Mouse (Mus musculus) layer of hippocampus, adult 18-20 months (tissue): Measurements from ENCODE around the gene 9630041A04Rik. TPM values are rescaled to one million over a fixed set of nuclear protein-coding genes. Genes with fewer than 3 reads are reported as not detected.

Experiments
- DNase-seq, 2 experiments: peaks; one replicate each; pipeline ENCODE4 v3.0.0; 2022; ENCODE audit warnings: low spot score in 2 of 2
- long read RNA-seq: library from polyadenylated mRNA; stranded (forward); transcript quantifications from one replicate; pipeline ENCODE4 v2.0.0, GENCODE M21; 2021
- total RNA-seq, 2 experiments: library from RNA; stranded (reverse); gene quantifications; 2 replicates each; pipeline ENCODE4 v1.2.3; 2021

The 9630041A04Rik gene
- not detected for total RNA-seq
- long read RNA-seq = 0 reads

GRCm38 (mm10) chr9:101861596-101862471 lies at the start of gene 9630041A04Rik:
9630041A04Rik (plus strand) TSS chr9:101861841.
- no peak for DNase-seq

GRCm38 (mm10) chr9:101823896-101824295 lies 37.7 kb upstream of the 9630041A04Rik start:
- no peak for DNase-seq

GRCm38 (mm10) chr9:101825626-101826025 lies 36.0 kb upstream of the 9630041A04Rik start:
- no peak for DNase-seq

- peak; percentile 16 to 59 for DNase-seq
These were observed 28.0 kb upstream of the 9630041A04Rik start for GRCm38 (mm10) chr9:101833619-101834018.

- no peak for DNase-seq
These were observed 20.5 kb upstream of the 9630041A04Rik start for GRCm38 (mm10) chr9:101841101-101841500.

- no peak for DNase-seq
These were observed 17.7 kb upstream of the 9630041A04Rik start for GRCm38 (mm10) chr9:101843893-101844292.

- no peak for DNase-seq
These were observed 15.9 kb upstream of the 9630041A04Rik start for GRCm38 (mm10) chr9:101845691-101846090.

GRCm38 (mm10) chr9:101862481-101863065 lies 932 bp downstream of the 9630041A04Rik start:
- DNase-seq = peak in 1 of 2 experiments; percentile 29

- DNase-seq = no peak
These were observed 1.5 kb downstream of the 9630041A04Rik start for GRCm38 (mm10) chr9:101863130-101863529.

- no peak for DNase-seq
These were observed 7.0 kb downstream of the 9630041A04Rik start for GRCm38 (mm10) chr9:101868593-101868992.

- no peak for DNase-seq
These were observed 8.4 kb downstream of the 9630041A04Rik start for GRCm38 (mm10) chr9:101870034-101870433.

GRCm38 (mm10) chr9:101875306-101875705 lies 13.7 kb downstream of the 9630041A04Rik start:
- no peak for DNase-seq

GRCm38 (mm10) chr9:101877109-101877987 lies 15.7 kb downstream of the 9630041A04Rik start:
- no peak for DNase-seq

- peak in 1 of 2 experiments; percentile 24 for DNase-seq
These were observed 21.7 kb downstream of the 9630041A04Rik start for GRCm38 (mm10) chr9:101883295-101883694.

GRCm38 (mm10) chr9:101897851-101898250 lies 36.2 kb downstream of the 9630041A04Rik start:
- no peak for DNase-seq

- DNase-seq = peak; percentile 13 to 46
These were observed 41.8 kb downstream of the 9630041A04Rik start for GRCm38 (mm10) chr9:101903406-101903805.

GRCm38 (mm10) chr9:101907747-101908255 lies 46.2 kb downstream of the 9630041A04Rik start:
- no peak for DNase-seq

GRCm38 (mm10) chr9:101908849-101909248 lies 47.2 kb downstream of the 9630041A04Rik start:
- no peak for DNase-seq

GRCm38 (mm10) chr9:101909491-101909890 lies 47.9 kb downstream of the 9630041A04Rik start:
- DNase-seq = no peak

- peak; percentile 8 to 16 for DNase-seq
These were observed 49.7 kb downstream of the 9630041A04Rik start for GRCm38 (mm10) chr9:101911176-101911866.
